Mouse (Mus musculus) myocyte (in vitro differentiated cells): ENCODE results near the gene Syt13. TPM values are rescaled to one million over a fixed set of nuclear protein-coding genes. Genes with fewer than 3 reads are reported as not detected.

ENCODE experiments used
- H3K27me3 ChIP-seq: one replicate; pipeline ENCODE4 v1.6.1; 2011; ENCODE audit not compliant: control insufficient read depth, insufficient read depth, insufficient read length
- H3K36me3 ChIP-seq: one replicate; pipeline ENCODE4 v1.6.1; 2011; ENCODE audit not compliant: control insufficient read depth, insufficient read depth
- H3K4me2 ChIP-seq: one replicate; pipeline ENCODE4 v1.6.1; 2011; ENCODE audit warnings: low read depth, control low read depth
- H3K4me3 ChIP-seq: one replicate; pipeline ENCODE4 v1.5.1; 2011; ENCODE audit warnings: mild to moderate bottlenecking, control low read depth, moderate library complexity
- H3K79me2 ChIP-seq: one replicate; pipeline ENCODE4 v1.6.1; 2011; ENCODE audit not compliant: control insufficient read depth, insufficient read depth
- H3ac ChIP-seq: one replicate; pipeline ENCODE4 v1.6.1; 2011; ENCODE audit not compliant: control insufficient read depth, insufficient read length
- CEBPB ChIP-seq: IDR thresholded peaks from 2 replicates; pipeline ENCODE4 v1.6.1; 2011; ENCODE audit warnings: mild to moderate bottlenecking, moderate library complexity; ENCODE audit not compliant: poor library complexity, insufficient read depth, severe bottlenecking
- E2F4 ChIP-seq: IDR thresholded peaks from one replicate; pipeline ENCODE4 v1.6.1; 2011; ENCODE audit warnings: mild to moderate bottlenecking, control low read depth, moderate library complexity; ENCODE audit not compliant: insufficient read depth
- MAX ChIP-seq: IDR thresholded peaks from one replicate; pipeline ENCODE4 v1.6.1; 2011; ENCODE audit warnings: low read depth, mild to moderate bottlenecking, control low read depth
- MYOD1 ChIP-seq, 3 experiments: IDR thresholded peaks; one replicate each; pipeline ENCODE4 v1.6.1; 2011; ENCODE audit warnings: control low read depth in 2 of 3, low read depth in 2 of 3, mild to moderate bottlenecking in 2 of 3, moderate library complexity in 1 of 3; ENCODE audit not compliant: insufficient read length in 2 of 3, control insufficient read depth in 1 of 3
- MYOG ChIP-seq, 3 experiments: IDR thresholded peaks; one replicate each; pipeline ENCODE4 v1.6.1; 2011; ENCODE audit warnings: control low read depth in 2 of 3, low read depth in 2 of 3, mild to moderate bottlenecking in 2 of 3; ENCODE audit not compliant: insufficient read length in 2 of 3, control insufficient read depth in 1 of 3, insufficient read depth in 1 of 3
- POLR2A ChIP-seq: IDR thresholded peaks from one replicate; pipeline ENCODE4 v1.6.1; 2011; ENCODE audit warnings: low read depth, mild to moderate bottlenecking, control low read depth, moderate library complexity; ENCODE audit not compliant: insufficient read length
- POLR2AphosphoS2 ChIP-seq: IDR thresholded peaks from one replicate; pipeline ENCODE4 v1.6.1; 2011; ENCODE audit warnings: low read depth, control low read depth; ENCODE audit not compliant: insufficient read length
- REST ChIP-seq: IDR thresholded peaks from one replicate; pipeline ENCODE4 v1.6.1; 2011; ENCODE audit warnings: mild to moderate bottlenecking, control low read depth, moderate library complexity; ENCODE audit not compliant: insufficient read depth, insufficient read length
- SRF ChIP-seq: IDR thresholded peaks from one replicate; pipeline ENCODE4 v1.6.1; 2011; ENCODE audit warnings: low read depth; ENCODE audit not compliant: control insufficient read depth, insufficient read length
- TCF12 ChIP-seq: IDR thresholded peaks from one replicate; pipeline ENCODE4 v1.6.1; 2011; ENCODE audit warnings: mild to moderate bottlenecking, control low read depth; ENCODE audit not compliant: poor library complexity, insufficient read depth, severe bottlenecking
- TCF3 ChIP-seq: IDR thresholded peaks from one replicate; pipeline ENCODE4 v1.6.1; 2011; ENCODE audit warnings: low read depth, control low read depth; ENCODE audit not compliant: insufficient read length
- USF1 ChIP-seq: IDR thresholded peaks from one replicate; pipeline ENCODE4 v1.6.1; 2011; ENCODE audit warnings: low read depth, mild to moderate bottlenecking, control low read depth, moderate library complexity
- polyA plus RNA-seq: library from polyadenylated mRNA; unstranded; fragments of >200 nt; fragmentation: generic; extraction: Trizol; gene quantifications from one replicate; pipeline ENCODE4 v1.2.1, GENCODE M21; 2012; ENCODE audit warnings: missing spikeins

Gene Syt13
- polyA plus RNA-seq, 1 experiment: 49.7 TPM

DNA sequence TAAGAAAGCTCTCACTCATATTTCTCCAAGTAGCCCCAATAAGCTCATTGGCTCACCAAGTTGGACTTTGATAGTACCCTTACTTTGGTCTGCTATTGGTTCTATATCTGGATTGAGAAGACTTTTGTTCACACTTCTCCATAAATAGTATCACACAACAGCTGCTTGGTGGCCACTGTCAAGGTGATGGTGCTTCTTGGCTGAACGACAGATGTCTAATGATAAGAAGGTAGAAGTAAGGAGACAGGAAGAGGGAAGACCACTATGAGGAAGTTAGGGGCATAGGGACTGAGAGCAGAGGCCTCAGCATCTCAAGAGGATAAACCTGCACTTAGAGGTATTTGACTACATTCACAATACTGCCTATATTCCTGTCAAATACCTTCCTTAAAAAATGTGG, 49.4 kb downstream of the Syt13 start:
- TF ChIP-seq POLR2AphosphoS2 (no peak), MYOG (IDR thresholded peaks at IDR 0.05; ENCODE audit: control insufficient read depth in 1 of 3, insufficient read depth in 1 of 3, insufficient read length in 2 of 3, low read depth in 2 of 3) (no peak), CEBPB (no peak), TCF12 (no peak), MAX (no peak), SRF (no peak), TCF3 (no peak), REST (no peak), E2F4 (no peak), MYOD1 (IDR thresholded peaks at IDR 0.05; ENCODE audit: control insufficient read depth in 1 of 3, insufficient read length in 2 of 3, low read depth in 2 of 3) (no peak), POLR2A (no peak), USF1 (no peak)
- H3K4me3 ChIP-seq: no peak overlapping the region
- H3K4me2 ChIP-seq: no peak overlapping the region
- H3K36me3 ChIP-seq: no peaks in the 10 kb centered on the region
- no peak overlapping the region for H3ac ChIP-seq
- H3K27me3 ChIP-seq: no peaks in the 10 kb centered on the region
- H3K79me2 ChIP-seq: no peaks in the 10 kb centered on the region

DNA sequence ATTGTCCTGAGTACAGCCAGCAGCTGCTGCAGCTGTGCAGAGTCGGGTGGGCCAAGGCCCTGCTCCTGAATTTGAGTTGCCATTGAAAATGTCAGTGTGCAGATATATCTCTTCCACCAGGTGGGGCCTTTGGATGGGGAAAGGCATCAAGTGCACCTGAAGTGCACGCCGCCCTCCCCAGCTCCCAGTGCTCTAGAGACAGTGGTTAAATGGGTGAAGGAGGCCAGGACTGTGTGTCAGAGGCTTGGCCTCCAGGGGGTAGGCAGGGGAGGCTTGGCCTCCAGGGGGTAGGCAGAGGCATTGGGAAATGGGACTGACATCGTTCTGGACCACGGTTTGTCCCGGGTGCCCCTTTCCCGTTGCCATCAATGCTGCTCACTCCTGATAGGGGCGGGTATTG, 51.4 kb downstream of the Syt13 start:
- no peak overlapping the region for H3K4me3 ChIP-seq
- H3K36me3 ChIP-seq: no peaks in the 10 kb centered on the region
- H3ac ChIP-seq: no peak overlapping the region
- H3K4me2 ChIP-seq: no peak overlapping the region
- TF ChIP-seq E2F4: no peak
- no peak for TF ChIP-seq TCF3
- TF ChIP-seq MAX: no peak
- no peak for TF ChIP-seq TCF12
- no peak for TF ChIP-seq SRF
- TF ChIP-seq POLR2AphosphoS2: no peak
- TF ChIP-seq POLR2A: no peak
- no peak for TF ChIP-seq MYOD1 (IDR thresholded peaks at IDR 0.05; ENCODE audit: control insufficient read depth in 1 of 3, insufficient read length in 2 of 3, low read depth in 2 of 3)
- TF ChIP-seq MYOG (IDR thresholded peaks at IDR 0.05; ENCODE audit: control insufficient read depth in 1 of 3, insufficient read depth in 1 of 3, insufficient read length in 2 of 3, low read depth in 2 of 3): no peak
- TF ChIP-seq CEBPB: no peak
- TF ChIP-seq REST: no peak
- no peak for TF ChIP-seq USF1
- no peaks in the 10 kb centered on the region for H3K27me3 ChIP-seq
- H3K79me2 ChIP-seq: no peaks in the 10 kb centered on the region

DNA sequence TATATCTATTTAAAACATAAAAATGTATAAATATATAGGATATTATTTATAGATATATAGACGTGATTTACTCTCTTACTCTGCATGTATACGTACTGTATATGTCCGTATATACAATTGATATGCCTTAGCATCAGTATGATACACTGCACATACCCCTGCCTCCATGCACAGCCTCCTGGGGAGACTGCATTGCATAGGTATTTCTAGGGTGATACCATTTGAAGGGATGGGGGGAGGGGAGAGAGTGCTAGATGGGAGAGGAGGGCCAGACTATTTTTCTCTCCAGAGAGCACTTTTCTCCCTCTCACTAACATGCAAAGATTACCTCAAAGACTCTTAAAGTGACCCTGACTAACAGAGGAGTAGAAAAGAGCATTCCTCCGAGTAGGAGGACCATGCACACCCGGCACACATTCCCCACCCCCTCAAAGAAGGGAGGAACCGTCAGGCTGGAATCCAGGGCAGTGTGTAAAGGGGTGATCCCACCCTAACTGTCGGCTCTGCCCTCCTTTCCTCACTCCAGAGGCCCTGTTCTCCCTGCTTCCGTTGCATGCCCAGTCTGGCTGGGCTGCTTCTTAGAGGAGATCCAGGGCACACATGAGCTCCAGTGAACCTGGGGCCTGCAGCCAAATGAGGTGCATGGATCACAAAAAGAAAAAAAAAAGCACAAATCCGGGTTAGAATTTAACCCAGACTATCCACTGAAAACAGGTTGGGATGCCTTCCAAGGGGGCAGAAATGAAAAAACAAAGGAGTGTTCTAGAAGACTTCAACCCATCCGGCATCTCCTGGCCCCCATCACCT, 52.3 kb downstream of the Syt13 start:
- Histone ChIP-seq H3K79me2 (no peaks in the 10 kb centered on the region), H3K27me3 (no peaks in the 10 kb centered on the region), H3ac (no peak overlapping the region), H3K4me2 (no peak overlapping the region), H3K36me3 (no peaks in the 10 kb centered on the region), H3K4me3 (no peak overlapping the region)
- no peak for TF ChIP-seq CEBPB
- TF ChIP-seq REST: no peak
- TF ChIP-seq MYOG (IDR thresholded peaks at IDR 0.05; ENCODE audit: control insufficient read depth in 1 of 3, insufficient read depth in 1 of 3, insufficient read length in 2 of 3, low read depth in 2 of 3): no peak
- TF ChIP-seq MYOD1 (IDR thresholded peaks at IDR 0.05; ENCODE audit: control insufficient read depth in 1 of 3, insufficient read length in 2 of 3, low read depth in 2 of 3): no peak
- no peak for TF ChIP-seq POLR2AphosphoS2
- no peak for TF ChIP-seq SRF

DNA sequence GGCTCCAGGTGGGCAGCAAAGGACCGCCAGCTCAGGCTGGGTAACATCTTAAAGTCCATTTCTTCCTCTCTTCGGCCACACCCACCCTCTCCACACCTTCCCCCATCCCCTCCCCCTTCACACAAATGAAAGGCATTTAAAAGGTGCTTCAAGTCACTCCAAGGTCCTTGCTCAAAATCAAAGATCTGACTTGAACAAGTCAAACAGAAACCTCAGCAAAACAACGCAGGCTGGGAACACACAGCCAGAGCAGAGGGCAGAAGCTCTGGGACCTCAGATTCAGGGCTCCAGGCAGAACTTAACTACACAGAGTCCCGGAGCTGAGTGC, 52.9 kb downstream of the Syt13 start:
- H3ac ChIP-seq: no peak overlapping the region
- no peaks in the 10 kb centered on the region for H3K27me3 ChIP-seq
- H3K4me3 ChIP-seq: no peak overlapping the region
- TF ChIP-seq MYOD1 (IDR thresholded peaks at IDR 0.05; ENCODE audit: control insufficient read depth in 1 of 3, insufficient read length in 2 of 3, low read depth in 2 of 3): no peak
- TF ChIP-seq REST: no peak
- TF ChIP-seq POLR2A: no peak
- no peak for TF ChIP-seq CEBPB
- no peak for TF ChIP-seq SRF
- TF ChIP-seq TCF12: no peak
- no peak for TF ChIP-seq POLR2AphosphoS2
- TF ChIP-seq USF1: no peak
- no peak for TF ChIP-seq TCF3
- no peak for TF ChIP-seq MYOG (IDR thresholded peaks at IDR 0.05; ENCODE audit: control insufficient read depth in 1 of 3, insufficient read depth in 1 of 3, insufficient read length in 2 of 3, low read depth in 2 of 3)
- no peak for TF ChIP-seq E2F4
- no peak for TF ChIP-seq MAX
- no peak overlapping the region for H3K4me2 ChIP-seq
- no peaks in the 10 kb centered on the region for H3K79me2 ChIP-seq
- H3K36me3 ChIP-seq: no peaks in the 10 kb centered on the region
